Mouse (Mus musculus) CD4-positive naive resting alpha-beta T cell, adult 76 days (primary cell): ENCODE results near the gene Lhx9. TPM values are rescaled to one million over a fixed set of nuclear protein-coding genes. Genes with fewer than 3 reads are reported as not detected.

Experiments
- total RNA-seq: library from RNA; stranded (reverse); gene quantifications from one replicate; pipeline ENCODE4 v1.2.4, GENCODE M21; 2023

Lhx9 gene
- total RNA-seq: not detected

GRCm38 (mm10) chr1:138848511-138849109 is at the start of gene Lhx9:
Lhx9 (minus strand) TSS chr1:138848577.

GRCm38 (mm10) chr1:138856101-138856950 is 7.9 kb upstream of the Lhx9 start, which contains the start of gene 2310009B15Rik:
2310009B15Rik (minus strand) TSS chr1:138856852.

Other genes with a start within 250 kb of the Lhx9 start
- 49.6 TPM for gene Nek7, start 228.4 kb downstream of the Lhx9 start, total RNA-seq
- gene 2310009B15Rik, start 8.3 kb upstream of the Lhx9 start, total RNA-seq: 12.2 TPM
- gene Dennd1b, start 114.9 kb upstream of the Lhx9 start, total RNA-seq: 83.1 TPM